Mouse (Mus musculus): ENCODE data around the gene Nudt13. TPM values are rescaled to one million over a fixed set of nuclear protein-coding genes. Genes with fewer than 3 reads are reported as not detected.

The Nudt13 gene
- polyA plus RNA-seq, 1 experiment from 2014 or later: 10.1 TPM

GRCm38 (mm10) chr14:20347991-20348541 lies 53.6 kb downstream of the Nudt13 start, which contains the start of the genes Ecd and Fam149b:
Gene Ecd, minus strand, starts transcription at chr14:20348121.
Gene Fam149b, plus strand, starts transcription at chr14:20348162.
- H3K36me3 ChIP-seq: peaks cover 50% of the 10 kb centered on the region
- no peaks in the 10 kb centered on the region for H3K27me3 ChIP-seq (ENCODE audit: insufficient read depth, poor library complexity, severe bottlenecking)
- peaks cover 16% of the 10 kb centered on the region for H3K4me1 ChIP-seq (replicated peaks)
- under 1% methylated on average over 42 of the region's 42 CpGs for WGBS
- DNase-seq (ENCODE audit: low spot score): peak; percentile 95
- H3K4me3 ChIP-seq: peak within 1 kb of the TSS; percentile 83
- peak within 1 kb of the TSS; percentile 97 for H3K27ac ChIP-seq
- no peaks in the 10 kb centered on the region for H3K9me3 ChIP-seq

GRCm38 (mm10) chr14:20363230-20363629 lies 68.7 kb downstream of the Nudt13 start:
- no peak for DNase-seq (ENCODE audit: low spot score)
- no peaks in the 10 kb centered on the region for H3K27me3 ChIP-seq (ENCODE audit: insufficient read depth, poor library complexity, severe bottlenecking)
- no peak overlapping the region for H3K4me3 ChIP-seq
- H3K9me3 ChIP-seq: no peaks in the 10 kb centered on the region
- H3K4me1 ChIP-seq (replicated peaks): no peaks in the 10 kb centered on the region
- no peak overlapping the region for H3K27ac ChIP-seq
- WGBS: 96% methylated on average over 4 of the region's 4 CpGs
- H3K36me3 ChIP-seq: peaks cover 97% of the 10 kb centered on the region

Other genes with a start within 250 kb of the Nudt13 start
- 12.2 and 13.1 TPM in 2 replicates for gene Saysd1, start 156.2 kb upstream of the Nudt13 start, polyA plus RNA-seq (2016; fragmentation: Nextera tagmentation; extraction: Ambion mirVana)
- 12.4 and 13.5 TPM in 2 replicates for gene Kcnk5, start 112.9 kb upstream of the Nudt13 start, polyA plus RNA-seq (2016; fragmentation: Nextera tagmentation; extraction: Ambion mirVana)
- 0.09 and 0.20 TPM in 2 replicates for gene Kcnk16, start 25.5 kb upstream of the Nudt13 start, polyA plus RNA-seq (2016; fragmentation: Nextera tagmentation; extraction: Ambion mirVana)
- gene Ecd, start 53.4 kb downstream of the Nudt13 start, polyA plus RNA-seq (2016; fragmentation: Nextera tagmentation; extraction: Ambion mirVana): 64.0 and 71.1 TPM in 2 replicates
- 45.0 and 46.7 TPM in 2 replicates for gene Fam149b, start 53.5 kb downstream of the Nudt13 start, polyA plus RNA-seq (2016; fragmentation: Nextera tagmentation; extraction: Ambion mirVana)
- 226 and 308 TPM in 2 replicates for gene Dnajc9, start 94.2 kb downstream of the Nudt13 start, polyA plus RNA-seq (2016; fragmentation: Nextera tagmentation; extraction: Ambion mirVana)
- gene Mrps16, start 98.9 kb downstream of the Nudt13 start, polyA plus RNA-seq (2016; fragmentation: Nextera tagmentation; extraction: Ambion mirVana): 82.3 and 82.6 TPM in 2 replicates
- 1.0 and 1.3 TPM in 2 replicates for gene Cfap70, start 157.5 kb downstream of the Nudt13 start, polyA plus RNA-seq (2016; fragmentation: Nextera tagmentation; extraction: Ambion mirVana)
- gene Anxa7, start 185.4 kb downstream of the Nudt13 start, polyA plus RNA-seq (2016; fragmentation: Nextera tagmentation; extraction: Ambion mirVana): 12.8 and 16.2 TPM in 2 replicates
- gene Mss51, start 202.2 kb downstream of the Nudt13 start, polyA plus RNA-seq (2016; fragmentation: Nextera tagmentation; extraction: Ambion mirVana): 0.80 and 0.88 TPM in 2 replicates